Mouse (Mus musculus): ENCODE data around the gene Scn8a.

- TF ChIP-seq CTCF (conservative IDR thresholded peaks at IDR 0.05; ENCODE audit: low read length) (no peak), NANOG (IDR thresholded peaks at IDR 0.05; ENCODE audit: borderline replicate concordance, low read length) (no peak), POU5F1 (IDR thresholded peaks at IDR 0.05; ENCODE audit: borderline replicate concordance, low read length) (no peak)
These were observed 44.3 kb upstream of the Scn8a start for GRCm38 (mm10) chr15:100825249-100825856.
